Mouse (Mus musculus) spleen, adult 2 months (tissue): ENCODE data around the gene Ms4a8a.
"Not testable (repeated sequence)": the region's sequence is repeated elsewhere in the genome, so short reads cannot be mapped to it uniquely, and the experiment has no call there.

Source experiments
- CTCF ChIP-seq: fragments of 200-500 bp; IDR thresholded peaks from 2 replicates; pipeline ENCODE4 v1.5.1; 2011; ENCODE audit warnings: mild to moderate bottlenecking, inconsistent platforms; ENCODE audit not compliant: insufficient read depth, insufficient read length, insufficient replicate concordance; ENCODE audit errors: extremely low read depth
- POLR2A ChIP-seq: fragments of 200-500 bp; IDR thresholded peaks from 2 replicates; pipeline ENCODE4 v1.6.1; 2011; ENCODE audit warnings: low read depth, low read length, inconsistent platforms

DNA sequence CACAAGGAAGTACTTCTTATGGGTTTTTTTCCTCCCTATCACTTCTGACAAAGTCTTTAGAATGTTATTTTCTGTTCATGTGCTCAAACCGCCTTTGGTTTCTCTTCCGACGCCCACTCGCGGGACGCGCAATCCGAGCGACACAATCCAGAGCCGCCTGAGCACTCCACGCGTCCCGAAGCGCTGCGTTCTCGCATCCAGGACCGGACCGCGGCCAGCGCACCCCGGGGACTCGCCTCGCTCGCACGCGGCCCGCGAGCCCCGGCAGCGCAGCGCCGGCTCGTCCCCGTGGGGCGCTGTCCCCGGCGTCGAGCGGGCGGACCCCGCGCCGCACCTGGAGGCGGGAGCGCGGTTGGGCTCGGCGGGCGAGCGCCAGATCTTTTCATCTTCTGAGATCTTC is 11.2 kb upstream of the Ms4a8a start:
- TF ChIP-seq CTCF, POLR2A: not testable (repeated sequence)
